Mouse (Mus musculus): ENCODE measurements around the gene Gm45785. TPM values are rescaled to one million over a fixed set of nuclear protein-coding genes. Genes with fewer than 3 reads are reported as not detected.
"Not testable (repeated sequence)": the region's sequence is repeated elsewhere in the genome, so short reads cannot be mapped to it uniquely, and the experiment has no call there.

Gene Gm45785
- not detected in 2 replicates for polyA plus RNA-seq (2016; fragmentation: Nextera tagmentation; extraction: Ambion mirVana)

GRCm38 (mm10) chr7:140855860-140856784, at the start of gene Gm45785:
Gene Gm45785 (minus strand): TSS chr7:140856331.
- Histone ChIP-seq H3K9me3 (no peaks in the 10 kb centered on the region), H3K4me2 (peak within 1 kb of the TSS; percentile 97), H3K27ac (peak within 1 kb of the TSS; percentile 89), H3K4me1 (peaks cover 32% of the 10 kb centered on the region), H3K4me3 (replicated peaks) (peak within 1 kb of the TSS; percentile 78), H3K9ac (peak within 1 kb of the TSS; percentile 90), H3K36me3 (replicated peaks) (peaks cover 59% of the 10 kb centered on the region), H3K27me3 (no peaks in the 10 kb centered on the region)
- WGBS = 1% methylated on average over 51 of the region's 51 CpGs
- ATAC-seq (ENCODE audit: low FRiP score) = peak; percentile 79

- WGBS = 94% methylated on average over 2 of the region's 2 CpGs
Observed at GRCm38 (mm10) chr7:140905642-140906081, 49.5 kb upstream of the Gm45785 start.

GRCm38 (mm10) chr7:140903212-140903611, 47.1 kb upstream of the Gm45785 start:
- Histone ChIP-seq H3K27me3 (no peaks in the 10 kb centered on the region), H3K9ac (no peak overlapping the region), H3K4me2 (no peak overlapping the region), H3K36me3 (replicated peaks) (peaks cover 13% of the 10 kb centered on the region), H3K9me3 (no peaks in the 10 kb centered on the region), H3K4me3 (replicated peaks) (no peak overlapping the region), H3K27ac (no peak overlapping the region), H3K4me1 (no peaks in the 10 kb centered on the region)
- peak; percentile 46; the same call in 1 of the 2 replicates for ATAC-seq (ENCODE audit: low FRiP score)
- WGBS = 24% methylated on average over 13 of the region's 13 CpGs

More at GRCm38 (mm10) chr7:140905642-140906081, 49.5 kb upstream of the Gm45785 start:
- H3K4me3 ChIP-seq (replicated peaks) = no peak overlapping the region
- H3K36me3 ChIP-seq (replicated peaks) = no peaks in the 10 kb centered on the region
- no peaks in the 10 kb centered on the region for H3K9me3 ChIP-seq
- H3K27me3 ChIP-seq = no peaks in the 10 kb centered on the region
- ATAC-seq (ENCODE audit: low FRiP score) = no peak
- no peak overlapping the region for H3K27ac ChIP-seq
- H3K9ac ChIP-seq = no peak overlapping the region
- H3K4me1 ChIP-seq = peaks cover 4% of the 10 kb centered on the region; the same call in 1 of the 2 replicates
- H3K4me2 ChIP-seq = no peak overlapping the region

- Histone ChIP-seq H3K9me3 (no peaks in the 10 kb centered on the region), H3K4me3 (replicated peaks) (no peak overlapping the region), H3K4me2 (no peak overlapping the region), H3K27ac (no peak overlapping the region), H3K9ac (no peak overlapping the region), H3K27me3 (no peaks in the 10 kb centered on the region), H3K36me3 (replicated peaks) (peaks cover 22% of the 10 kb centered on the region), H3K4me1 (no peaks in the 10 kb centered on the region)
- WGBS = 71% methylated on average over 15 of the region's 15 CpGs
- no peak for ATAC-seq (ENCODE audit: low FRiP score)
Observed at GRCm38 (mm10) chr7:140902036-140902875, 46.1 kb upstream of the Gm45785 start.

- Histone ChIP-seq H3K9ac (no peak within 1 kb of the TSS), H3K27ac (no peak within 1 kb of the TSS), H3K4me2 (no peak within 1 kb of the TSS), H3K4me3 (replicated peaks) (no peak within 1 kb of the TSS), H3K4me1 (no peaks in the 10 kb centered on the region), H3K9me3 (no peaks in the 10 kb centered on the region), H3K27me3 (no peaks in the 10 kb centered on the region), H3K36me3 (replicated peaks) (peaks cover 39% of the 10 kb centered on the region)
- ATAC-seq (ENCODE audit: low FRiP score) = no peak
- WGBS = 87% methylated on average over 10 of the region's 10 CpGs
Observed at GRCm38 (mm10) chr7:140900220-140900619, 44.1 kb upstream of the Gm45785 start, which contains the start of gene Cox8b. Gene Cox8b (minus strand): TSS chr7:140900446.

- Histone ChIP-seq H3K4me2 (no peak overlapping the region), H3K27me3 (no peaks in the 10 kb centered on the region), H3K27ac (no peak overlapping the region), H3K9me3 (no peaks in the 10 kb centered on the region), H3K4me3 (replicated peaks) (no peak overlapping the region), H3K9ac (no peak overlapping the region), H3K4me1 (no peaks in the 10 kb centered on the region), H3K36me3 (replicated peaks) (peaks cover 48% of the 10 kb centered on the region)
- WGBS = 85% methylated on average over 3 of the region's 3 CpGs
- no peak for ATAC-seq (ENCODE audit: low FRiP score)
Observed at GRCm38 (mm10) chr7:140899121-140899520, 43.0 kb upstream of the Gm45785 start.

- WGBS = 91% methylated on average over 7 of the region's 7 CpGs
- no peak overlapping the region for H3K4me3 ChIP-seq (replicated peaks)
- no peaks in the 10 kb centered on the region for H3K4me1 ChIP-seq
- H3K9me3 ChIP-seq = no peaks in the 10 kb centered on the region
- no peak overlapping the region for H3K27ac ChIP-seq
- no peaks in the 10 kb centered on the region for H3K27me3 ChIP-seq
- peaks cover 60% of the 10 kb centered on the region for H3K36me3 ChIP-seq (replicated peaks)
- no peak overlapping the region for H3K9ac ChIP-seq
- no peak for ATAC-seq (ENCODE audit: low FRiP score)
- no peak overlapping the region for H3K4me2 ChIP-seq
Observed at GRCm38 (mm10) chr7:140897863-140898262, 41.7 kb upstream of the Gm45785 start.

GRCm38 (mm10) chr7:140894611-140895010, 38.5 kb upstream of the Gm45785 start:
- Histone ChIP-seq H3K4me2 (no peak overlapping the region), H3K9ac (no peak overlapping the region), H3K4me3 (replicated peaks) (no peak overlapping the region), H3K27ac (no peak overlapping the region), H3K27me3 (no peaks in the 10 kb centered on the region), H3K9me3 (no peaks in the 10 kb centered on the region), H3K36me3 (replicated peaks) (peaks cover 80% of the 10 kb centered on the region), H3K4me1 (no peaks in the 10 kb centered on the region)
- WGBS = 94% methylated on average over 3 of the region's 3 CpGs
- no peak for ATAC-seq (ENCODE audit: low FRiP score)

- H3K9ac ChIP-seq = no peak overlapping the region
- 90% methylated on average over 7 of the region's 7 CpGs for WGBS
- no peaks in the 10 kb centered on the region for H3K27me3 ChIP-seq
- no peak overlapping the region for H3K4me3 ChIP-seq (replicated peaks)
- ATAC-seq (ENCODE audit: low FRiP score) = no peak
- no peaks in the 10 kb centered on the region for H3K4me1 ChIP-seq
- H3K4me2 ChIP-seq = no peak overlapping the region
- H3K36me3 ChIP-seq (replicated peaks) = peaks cover 81% of the 10 kb centered on the region
- no peaks in the 10 kb centered on the region for H3K9me3 ChIP-seq
- no peak overlapping the region for H3K27ac ChIP-seq
Observed at GRCm38 (mm10) chr7:140894031-140894430, 37.9 kb upstream of the Gm45785 start.

GRCm38 (mm10) chr7:140890636-140891035, 34.5 kb upstream of the Gm45785 start:
- H3K4me3 ChIP-seq (replicated peaks); H3K9ac ChIP-seq; H3K27ac ChIP-seq; H3K4me1 ChIP-seq; H3K4me2 ChIP-seq; ATAC-seq (ENCODE audit: low FRiP score); H3K9me3 ChIP-seq; H3K27me3 ChIP-seq: not testable (repeated sequence)
- WGBS = 96% methylated on average over 16 of the region's 16 CpGs
- H3K36me3 ChIP-seq (replicated peaks) = peaks cover 78% of the 10 kb centered on the region

GRCm38 (mm10) chr7:140882469-140882803, 26.3 kb upstream of the Gm45785 start:
- Histone ChIP-seq H3K9me3 (no peaks in the 10 kb centered on the region), H3K27ac (peak overlapping the region; percentile 69), H3K27me3 (no peaks in the 10 kb centered on the region), H3K9ac (peak overlapping the region; percentile 83), H3K4me2 (peak overlapping the region; percentile 66), H3K4me3 (replicated peaks) (peak overlapping the region; percentile 95), H3K36me3 (replicated peaks) (peaks cover 21% of the 10 kb centered on the region), H3K4me1 (peaks cover 17% of the 10 kb centered on the region)
- ATAC-seq (ENCODE audit: low FRiP score) = peak; percentile 73
- under 1% methylated on average over 12 of the region's 12 CpGs for WGBS

Measured in forebrain, embryonic 12.5 days (tissue).